Mouse (Mus musculus) skeletal muscle tissue, postnatal 0 days (tissue): ENCODE data around the gene Slc4a1ap. TPM values are rescaled to one million over a fixed set of nuclear protein-coding genes. Genes with fewer than 3 reads are reported as not detected.

ENCODE experiments used
- polyA plus RNA-seq: library from polyadenylated mRNA; unstranded; fragments of >200 nt; fragmentation: Nextera tagmentation; extraction: Ambion mirVana; gene quantifications from 2 replicates; pipeline ENCODE4 v1.2.1, GENCODE M21; 2015

Slc4a1ap gene
- 16.9 and 17.6 TPM in 2 replicates for polyA plus RNA-seq

DNA sequence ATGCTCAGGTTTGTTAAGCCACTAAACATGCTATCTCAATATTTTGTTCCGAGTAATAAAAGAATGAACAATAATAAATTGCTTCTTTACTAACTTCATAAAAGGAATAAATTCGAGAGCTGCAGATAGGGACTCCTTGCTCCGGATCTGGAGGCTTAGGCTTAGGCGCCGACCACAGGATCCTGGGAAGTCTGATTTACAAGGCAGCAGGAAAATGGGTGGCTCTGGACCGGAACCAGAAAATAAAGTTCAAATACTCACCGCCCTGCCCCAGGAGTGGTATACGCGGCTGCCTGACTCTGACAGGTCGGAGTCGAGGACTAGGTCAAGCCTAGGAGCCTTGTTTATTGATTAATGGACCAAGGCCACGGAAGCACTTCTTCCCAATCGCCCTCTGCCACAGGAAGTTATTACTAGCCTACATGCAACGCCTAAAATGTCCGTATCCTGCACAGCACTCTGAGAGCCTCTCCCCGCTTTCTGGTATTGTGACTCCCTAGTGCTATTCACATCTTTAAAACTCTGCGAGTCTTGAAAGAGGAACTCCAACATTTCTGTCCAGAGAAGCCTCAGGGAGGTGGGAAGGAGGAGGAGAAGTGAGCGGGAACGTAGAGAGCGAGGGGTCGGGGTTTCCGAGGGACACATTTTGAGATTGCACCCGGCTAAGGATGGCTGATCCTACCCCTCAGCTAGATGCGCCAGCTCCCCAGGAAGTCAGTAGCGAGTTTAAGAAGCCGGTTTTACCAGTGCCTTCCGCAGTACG, at the start of gene Slc4a1ap:
Slc4a1ap (plus strand) TSS at position 642 of the 763 bp plus-strand sequence.

DNA sequence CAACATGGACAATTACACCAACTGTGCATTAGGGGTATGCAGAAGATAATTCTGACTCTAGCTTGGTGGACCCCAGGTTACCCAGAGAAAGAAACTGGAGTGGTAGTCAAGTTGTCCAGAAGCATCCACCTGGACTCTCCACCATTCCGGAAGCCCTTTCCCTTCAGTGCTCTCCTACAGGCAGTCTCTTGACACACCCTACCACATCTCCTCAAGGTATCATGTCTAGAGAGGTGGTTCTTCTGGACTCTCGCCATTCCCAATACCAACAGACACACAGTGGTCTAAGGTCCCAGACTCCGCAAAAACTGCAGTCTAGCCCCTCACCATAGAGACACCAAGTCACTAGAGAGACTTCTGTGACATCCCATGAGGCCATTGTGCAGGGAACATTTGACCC, 41.4 kb upstream of the Slc4a1ap start, which contains the start of gene 4930548H24Rik:
4930548H24Rik (plus strand) TSS at position 301 of the 400 bp plus-strand sequence.

DNA sequence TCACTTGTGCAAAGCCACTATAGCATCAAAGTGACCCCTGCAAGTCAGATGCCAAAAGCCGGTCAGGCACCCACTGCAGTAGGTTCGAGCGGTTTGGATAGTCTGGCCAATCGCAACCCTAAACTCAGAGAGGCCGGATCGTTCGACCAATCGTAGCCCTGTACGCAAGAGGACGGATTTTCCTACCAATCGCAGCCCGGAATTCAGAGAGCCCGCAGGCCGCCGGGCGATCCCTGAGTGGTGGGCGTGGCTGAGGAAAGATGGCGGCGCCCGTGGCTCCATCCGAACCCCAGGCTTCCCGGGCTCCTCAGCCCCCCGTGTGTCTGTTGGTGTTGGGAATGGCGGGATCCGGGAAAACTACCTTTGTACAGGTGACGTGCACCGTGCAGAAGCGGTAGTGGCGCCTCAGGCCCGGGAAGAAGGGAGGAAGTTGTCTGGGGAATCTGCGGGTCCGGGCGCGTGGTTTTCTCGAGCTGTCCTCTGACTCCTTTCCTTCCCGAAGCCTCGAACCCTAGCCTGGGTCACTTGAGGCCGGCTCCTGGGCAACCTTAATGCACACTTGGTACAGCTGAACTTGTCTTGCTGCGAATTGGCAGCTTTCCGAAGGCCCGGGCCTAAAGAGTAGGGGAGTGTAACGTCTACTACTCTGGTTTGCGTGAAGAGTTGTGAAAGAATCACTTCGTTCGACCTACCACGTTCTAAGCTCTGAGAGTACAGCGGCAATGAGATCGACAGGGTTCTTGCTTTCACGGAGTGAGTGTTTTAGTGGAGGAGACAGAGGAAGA, 32.1 kb upstream of the Slc4a1ap start, which contains the start of gene Gpn1:
Gpn1 (plus strand) TSS at position 229 of the 785 bp plus-strand sequence.

DNA sequence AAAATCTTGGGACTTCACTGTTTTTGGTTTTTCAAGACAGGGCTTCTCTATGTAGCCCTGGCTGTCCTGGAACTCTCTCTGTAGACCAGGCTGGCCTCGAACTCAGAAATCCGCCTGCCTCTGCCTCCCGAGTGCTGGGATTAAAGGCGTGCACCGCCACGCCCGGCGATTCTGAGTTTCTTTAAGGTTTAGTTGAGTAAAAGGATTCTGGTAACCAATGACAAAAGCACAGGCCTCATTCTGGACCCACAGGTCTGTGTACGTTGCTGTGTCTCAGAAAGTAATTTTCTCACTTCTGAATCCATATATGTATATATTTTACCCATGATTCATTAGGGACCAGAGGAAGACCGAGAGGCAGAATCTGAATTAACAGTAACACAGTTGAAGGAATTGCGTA, 912 bp downstream of the Slc4a1ap start, which contains the start of gene Supt7l:
Supt7l (minus strand) TSS at position 101 of the 400 bp plus-strand sequence.

DNA sequence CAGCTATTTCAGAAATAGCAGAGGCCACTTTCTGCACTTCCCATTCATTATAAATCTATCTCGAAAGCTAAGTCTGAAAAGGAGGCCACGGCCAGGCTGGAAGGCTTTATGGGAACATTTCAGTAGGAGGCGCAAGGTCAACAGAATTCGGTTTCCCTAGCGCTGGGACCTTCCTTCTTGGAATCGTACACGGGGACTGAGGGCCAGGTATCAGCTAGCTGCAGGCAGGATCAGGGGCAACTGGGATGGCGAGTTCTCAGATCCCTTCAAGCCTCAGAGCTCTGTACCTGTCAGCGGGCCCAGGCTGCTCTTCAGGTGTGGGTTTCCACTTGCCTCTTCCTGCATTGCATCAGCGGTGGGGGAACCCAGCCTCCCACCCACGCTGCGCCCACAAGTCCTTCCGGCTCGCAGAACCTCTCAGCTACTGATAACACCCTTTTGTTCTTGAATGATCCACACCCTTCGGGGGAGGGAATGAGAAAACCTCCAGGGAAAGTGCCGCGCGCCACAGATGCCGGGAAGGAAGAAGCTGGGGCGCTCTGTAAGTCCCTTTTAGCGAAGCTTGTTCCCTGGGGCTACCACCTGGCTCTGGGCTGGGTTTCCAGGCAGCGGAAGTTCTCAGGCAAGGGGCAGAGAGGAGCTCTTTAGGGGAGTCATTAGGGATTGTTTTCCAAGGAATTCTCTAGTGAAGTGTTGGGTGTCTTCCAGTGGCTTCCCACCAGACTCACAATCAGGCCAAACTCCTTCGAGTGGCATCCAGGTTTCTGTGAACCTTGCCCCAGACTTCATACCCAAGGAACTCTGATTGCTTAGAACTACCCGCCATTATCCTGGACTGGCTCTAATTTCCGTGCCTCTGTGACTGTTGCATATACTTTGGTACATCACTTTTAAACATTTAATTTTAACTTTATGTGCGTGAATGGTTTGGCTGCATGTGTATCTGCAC, 70.0 kb downstream of the Slc4a1ap start, which contains the start of gene Mrpl33:
Mrpl33 (plus strand) TSS at position 455 of the 949 bp plus-strand sequence.

Other genes starting within 250 kb of the Slc4a1ap start
- gene Ift172, start 235.9 kb upstream of the Slc4a1ap start, polyA plus RNA-seq, result 10.1 and 11.2 TPM in 2 replicates
- 14.3 and 18.7 TPM in 2 replicates for gene Fndc4, start 230.9 kb upstream of the Slc4a1ap start, polyA plus RNA-seq
- 0.19 and 0.22 TPM in 2 replicates for gene Gckr, start 229.6 kb upstream of the Slc4a1ap start, polyA plus RNA-seq
- 15.9 and 17.5 TPM in 2 replicates for gene Zfp512, start 74.6 kb upstream of the Slc4a1ap start, polyA plus RNA-seq
- not detected in 2 replicates for gene 4930548H24Rik, start 41.3 kb upstream of the Slc4a1ap start, polyA plus RNA-seq
- gene Gpn1, start 32.3 kb upstream of the Slc4a1ap start, polyA plus RNA-seq, result 20.9 and 25.3 TPM in 2 replicates
- gene Supt7l, start 812 bp downstream of the Slc4a1ap start, polyA plus RNA-seq, result 10.6 and 11.8 TPM in 2 replicates
- gene Mrpl33, start 69.9 kb downstream of the Slc4a1ap start, polyA plus RNA-seq, result 471 and 480 TPM in 2 replicates
- 2.3 and 5.0 TPM in 2 replicates for gene Rbks, start 170.6 kb downstream of the Slc4a1ap start, polyA plus RNA-seq
- gene Babam2, start 170.7 kb downstream of the Slc4a1ap start, polyA plus RNA-seq, result 42.2 and 45.6 TPM in 2 replicates